Mouse (Mus musculus): ENCODE results near the gene E2f2. TPM values are rescaled to one million over a fixed set of nuclear protein-coding genes. Genes with fewer than 3 reads are reported as not detected.

The E2f2 gene
- polyA plus RNA-seq, 1 experiment from 2014 or later = 10.0 TPM

- peak overlapping the region; percentile 73 for H3K27ac ChIP-seq
- 4% methylated on average over 15 of the region's 15 CpGs for WGBS
- no peak for ATAC-seq (ENCODE audit: insufficient number of reproducible peaks, low FRiP score, low TSS enrichment, low read depth)
- H3K9me3 ChIP-seq = no peaks in the 10 kb centered on the region
- H3K4me1 ChIP-seq = peaks cover 52% of the 10 kb centered on the region
- H3K27me3 ChIP-seq = no peaks in the 10 kb centered on the region
- peak overlapping the region; percentile 38 for H3K4me3 ChIP-seq
- peak overlapping the region; percentile 55 for H3K4me2 ChIP-seq
- H3K36me3 ChIP-seq = no peaks in the 10 kb centered on the region
- no peak overlapping the region for H3K9ac ChIP-seq
These were observed 7.8 kb downstream of the E2f2 start for GRCm38 (mm10) chr4:136179998-136180397.

- Histone ChIP-seq H3K27ac (peak overlapping the region; percentile 73), H3K9me3 (no peaks in the 10 kb centered on the region), H3K9ac (no peak overlapping the region), H3K27me3 (no peaks in the 10 kb centered on the region), H3K4me1 (peaks cover 45% of the 10 kb centered on the region), H3K4me3 (peak overlapping the region; percentile 38), H3K4me2 (peak overlapping the region; percentile 55), H3K36me3 (no peaks in the 10 kb centered on the region)
- WGBS = 20% methylated on average over 23 of the region's 23 CpGs
- ATAC-seq (ENCODE audit: insufficient number of reproducible peaks, low FRiP score, low TSS enrichment, low read depth) = peak; percentile 84
These were observed 8.5 kb downstream of the E2f2 start for GRCm38 (mm10) chr4:136180408-136181330.

- WGBS = 32% methylated on average over 12 of the region's 12 CpGs
- Histone ChIP-seq H3K9ac (no peak overlapping the region), H3K27me3 (no peaks in the 10 kb centered on the region), H3K4me1 (peaks cover 38% of the 10 kb centered on the region), H3K27ac (no peak overlapping the region), H3K4me2 (peak overlapping the region; percentile 55), H3K36me3 (0 out of 2 replicates have a peak, but pooled peaks cover 3% of the 10 kb centered on the region), H3K9me3 (no peaks in the 10 kb centered on the region), H3K4me3 (peak overlapping the region; percentile 38; the same call in 1 of the 2 replicates)
- no peak for ATAC-seq (ENCODE audit: insufficient number of reproducible peaks, low FRiP score, low TSS enrichment, low read depth)
These were observed 9.2 kb downstream of the E2f2 start for GRCm38 (mm10) chr4:136181367-136181766.

GRCm38 (mm10) chr4:136185375-136185774 is 13.2 kb downstream of the E2f2 start:
- H3K9me3 ChIP-seq = no peaks in the 10 kb centered on the region
- H3K4me1 ChIP-seq = peaks cover 15% of the 10 kb centered on the region
- 0 out of 2 replicates have a peak overlapping the region, but pooled peaks have one; percentile 12 for H3K27ac ChIP-seq
- no peak overlapping the region for H3K4me2 ChIP-seq
- 64% methylated on average over 9 of the region's 9 CpGs for WGBS
- H3K36me3 ChIP-seq = peaks cover 20% of the 10 kb centered on the region; the same call in 1 of the 2 replicates
- no peak overlapping the region for H3K9ac ChIP-seq
- no peak overlapping the region for H3K4me3 ChIP-seq
- no peak for ATAC-seq (ENCODE audit: insufficient number of reproducible peaks, low FRiP score, low TSS enrichment, low read depth)
- no peaks in the 10 kb centered on the region for H3K27me3 ChIP-seq

- 86% methylated on average over 8 of the region's 8 CpGs for WGBS
- no peak for ATAC-seq (ENCODE audit: insufficient number of reproducible peaks, low FRiP score, low TSS enrichment, low read depth)
- H3K4me2 ChIP-seq = no peak overlapping the region
- H3K36me3 ChIP-seq = peaks cover 24% of the 10 kb centered on the region
- no peaks in the 10 kb centered on the region for H3K27me3 ChIP-seq
- no peak overlapping the region for H3K4me3 ChIP-seq
- H3K9ac ChIP-seq = no peak overlapping the region
- no peaks in the 10 kb centered on the region for H3K9me3 ChIP-seq
- peaks cover 6% of the 10 kb centered on the region; the same call in 1 of the 2 replicates for H3K4me1 ChIP-seq
- no peak overlapping the region for H3K27ac ChIP-seq
These were observed 14.1 kb downstream of the E2f2 start for GRCm38 (mm10) chr4:136186315-136186714.

- no peaks in the 10 kb centered on the region for H3K9me3 ChIP-seq
- H3K4me2 ChIP-seq = no peak overlapping the region
- no peak overlapping the region for H3K27ac ChIP-seq
- H3K4me3 ChIP-seq = no peak overlapping the region
- 0 out of 2 replicates have a peak, but pooled peaks cover 4% of the 10 kb centered on the region for H3K4me1 ChIP-seq
- ATAC-seq (ENCODE audit: insufficient number of reproducible peaks, low FRiP score, low TSS enrichment, low read depth) = no peak
- no peak overlapping the region for H3K9ac ChIP-seq
- H3K27me3 ChIP-seq = no peaks in the 10 kb centered on the region
- WGBS = 83% methylated on average over 23 of the region's 23 CpGs
- H3K36me3 ChIP-seq = peaks cover 28% of the 10 kb centered on the region
These were observed 14.7 kb downstream of the E2f2 start for GRCm38 (mm10) chr4:136186739-136187472.

GRCm38 (mm10) chr4:136188973-136189737 is 17.0 kb downstream of the E2f2 start:
- WGBS = 77% methylated on average over 6 of the region's 6 CpGs
- peaks cover 37% of the 10 kb centered on the region for H3K36me3 ChIP-seq

GRCm38 (mm10) chr4:136189912-136190311 is 17.7 kb downstream of the E2f2 start:
- 76% methylated on average over 8 of the region's 8 CpGs for WGBS
- H3K27me3 ChIP-seq = no peaks in the 10 kb centered on the region
- no peaks in the 10 kb centered on the region for H3K9me3 ChIP-seq
- 0 out of 2 replicates have a peak, but pooled peaks cover 4% of the 10 kb centered on the region for H3K4me1 ChIP-seq
- H3K36me3 ChIP-seq = peaks cover 37% of the 10 kb centered on the region
- ATAC-seq (ENCODE audit: insufficient number of reproducible peaks, low FRiP score, low TSS enrichment, low read depth) = no peak
- no peak overlapping the region for H3K4me2 ChIP-seq
- no peak overlapping the region for H3K9ac ChIP-seq
- no peak overlapping the region for H3K4me3 ChIP-seq
- no peak overlapping the region for H3K27ac ChIP-seq

More at GRCm38 (mm10) chr4:136188973-136189737, 17.0 kb downstream of the E2f2 start:
- no peaks in the 10 kb centered on the region for H3K27me3 ChIP-seq
- H3K4me3 ChIP-seq = no peak overlapping the region
- H3K9ac ChIP-seq = no peak overlapping the region
- no peak for ATAC-seq (ENCODE audit: insufficient number of reproducible peaks, low FRiP score, low TSS enrichment, low read depth)
- H3K27ac ChIP-seq = no peak overlapping the region
- H3K9me3 ChIP-seq = no peaks in the 10 kb centered on the region
- 0 out of 2 replicates have a peak, but pooled peaks cover 4% of the 10 kb centered on the region for H3K4me1 ChIP-seq
- no peak overlapping the region for H3K4me2 ChIP-seq

- no peak for ATAC-seq (ENCODE audit: insufficient number of reproducible peaks, low FRiP score, low TSS enrichment, low read depth)
- Histone ChIP-seq H3K4me2 (no peak overlapping the region), H3K4me1 (no peaks in the 10 kb centered on the region; the same call in 1 of the 2 replicates), H3K27ac (no peak overlapping the region), H3K36me3 (peaks cover 17% of the 10 kb centered on the region), H3K9me3 (no peaks in the 10 kb centered on the region), H3K27me3 (no peaks in the 10 kb centered on the region), H3K4me3 (no peak overlapping the region), H3K9ac (no peak overlapping the region)
- 79% methylated on average over 3 of the region's 3 CpGs for WGBS
These were observed 21.4 kb downstream of the E2f2 start for GRCm38 (mm10) chr4:136193571-136193970.

GRCm38 (mm10) chr4:136195029-136195428 is 22.8 kb downstream of the E2f2 start:
- Histone ChIP-seq H3K4me1 (no peaks in the 10 kb centered on the region; the same call in 1 of the 2 replicates), H3K9ac (no peak overlapping the region), H3K4me3 (no peak overlapping the region), H3K36me3 (peaks cover 17% of the 10 kb centered on the region), H3K4me2 (no peak overlapping the region), H3K9me3 (no peaks in the 10 kb centered on the region), H3K27me3 (no peaks in the 10 kb centered on the region), H3K27ac (no peak overlapping the region)
- WGBS = 49% methylated on average over 7 of the region's 7 CpGs
- ATAC-seq (ENCODE audit: insufficient number of reproducible peaks, low FRiP score, low TSS enrichment, low read depth) = no peak

- H3K9ac ChIP-seq = no peak overlapping the region
- H3K4me3 ChIP-seq = no peak overlapping the region
- peaks cover 15% of the 10 kb centered on the region for H3K36me3 ChIP-seq
- H3K4me1 ChIP-seq = no peaks in the 10 kb centered on the region; the same call in 1 of the 2 replicates
- no peak overlapping the region for H3K4me2 ChIP-seq
- no peaks in the 10 kb centered on the region for H3K27me3 ChIP-seq
- H3K9me3 ChIP-seq = no peaks in the 10 kb centered on the region
- 42% methylated on average over 9 of the region's 9 CpGs for WGBS
- H3K27ac ChIP-seq = no peak overlapping the region
- ATAC-seq (ENCODE audit: insufficient number of reproducible peaks, low FRiP score, low TSS enrichment, low read depth) = no peak
These were observed 23.4 kb downstream of the E2f2 start for GRCm38 (mm10) chr4:136195629-136196028.
